Mouse (Mus musculus): ENCODE data around the gene Nuf2. TPM values are rescaled to one million over a fixed set of nuclear protein-coding genes. Genes with fewer than 3 reads are reported as not detected.
"Not testable (repeated sequence)": the region's sequence is repeated elsewhere in the genome, so short reads cannot be mapped to it uniquely, and the experiment has no call there.

Nuf2 gene
- polyA plus RNA-seq, 1 experiment from 2014 or later, result 44.1 TPM

GRCm38 (mm10) chr1:169517899-169518517 lies 13.3 kb downstream of the Nuf2 start:
- H3K27me3 ChIP-seq; ATAC-seq (replicated peaks; ENCODE audit: insufficient number of reproducible peaks, insufficient read depth, low FRiP score, low read depth); H3K9me3 ChIP-seq (replicated peaks); H3K4me1 ChIP-seq (replicated peaks); H3K4me2 ChIP-seq; H3K27ac ChIP-seq; H3K9ac ChIP-seq; H3K4me3 ChIP-seq: not testable (repeated sequence)
- 95% methylated on average over 7 of the region's 7 CpGs for WGBS
- H3K36me3 ChIP-seq, result peaks cover 58% of the 10 kb centered on the region

GRCm38 (mm10) chr1:169517376-169517892 lies 13.8 kb downstream of the Nuf2 start:
- no peak overlapping the region for H3K4me2 ChIP-seq
- H3K9ac ChIP-seq, result no peak overlapping the region
- ATAC-seq (replicated peaks; ENCODE audit: insufficient number of reproducible peaks, insufficient read depth, low FRiP score, low read depth), result no peak
- peaks cover 57% of the 10 kb centered on the region for H3K36me3 ChIP-seq
- 95% methylated on average over 8 of the region's 8 CpGs for WGBS
- H3K4me3 ChIP-seq, result no peak overlapping the region
- H3K27ac ChIP-seq, result no peak overlapping the region
- no peaks in the 10 kb centered on the region for H3K9me3 ChIP-seq (replicated peaks)
- no peaks in the 10 kb centered on the region for H3K4me1 ChIP-seq (replicated peaks)
- H3K27me3 ChIP-seq, result no peaks in the 10 kb centered on the region

GRCm38 (mm10) chr1:169506354-169506753 lies 24.9 kb downstream of the Nuf2 start:
- Histone ChIP-seq H3K9me3 (replicated peaks) (no peaks in the 10 kb centered on the region), H3K9ac (no peak overlapping the region), H3K27me3 (no peaks in the 10 kb centered on the region), H3K4me1 (replicated peaks) (no peaks in the 10 kb centered on the region), H3K4me2 (no peak overlapping the region), H3K4me3 (no peak overlapping the region), H3K27ac (no peak overlapping the region), H3K36me3 (peaks cover 76% of the 10 kb centered on the region)
- 87% methylated on average over 6 of the region's 6 CpGs for WGBS
- ATAC-seq (replicated peaks; ENCODE audit: insufficient number of reproducible peaks, insufficient read depth, low FRiP score, low read depth), result no peak

- no peak overlapping the region for H3K4me2 ChIP-seq
- no peaks in the 10 kb centered on the region for H3K27me3 ChIP-seq
- H3K4me3 ChIP-seq, result no peak overlapping the region
- H3K36me3 ChIP-seq, result peaks cover 69% of the 10 kb centered on the region
- no peak for ATAC-seq (replicated peaks; ENCODE audit: insufficient number of reproducible peaks, insufficient read depth, low FRiP score, low read depth)
- WGBS, result 90% methylated on average over 3 of the region's 3 CpGs
- no peaks in the 10 kb centered on the region for H3K4me1 ChIP-seq (replicated peaks)
- H3K9me3 ChIP-seq (replicated peaks), result no peaks in the 10 kb centered on the region
- no peak overlapping the region for H3K27ac ChIP-seq
- H3K9ac ChIP-seq, result no peak overlapping the region
Observed at GRCm38 (mm10) chr1:169502876-169503275, 28.4 kb downstream of the Nuf2 start.

GRCm38 (mm10) chr1:169495621-169496020 lies 35.6 kb downstream of the Nuf2 start:
- no peak overlapping the region for H3K9ac ChIP-seq
- no peaks in the 10 kb centered on the region for H3K9me3 ChIP-seq (replicated peaks)
- no peak for ATAC-seq (replicated peaks; ENCODE audit: insufficient number of reproducible peaks, insufficient read depth, low FRiP score, low read depth)
- no peaks in the 10 kb centered on the region for H3K27me3 ChIP-seq
- no peaks in the 10 kb centered on the region for H3K4me1 ChIP-seq (replicated peaks)
- H3K36me3 ChIP-seq, result peaks cover 27% of the 10 kb centered on the region; the same call in 1 of the 2 replicates
- no peak overlapping the region for H3K4me2 ChIP-seq
- no peak overlapping the region for H3K27ac ChIP-seq
- no peak overlapping the region for H3K4me3 ChIP-seq
- WGBS, result 65% methylated on average over 8 of the region's 8 CpGs

GRCm38 (mm10) chr1:169491561-169491960 lies 39.7 kb downstream of the Nuf2 start:
- 43% methylated on average over 1 of the region's 1 CpGs for WGBS
- Histone ChIP-seq H3K4me2 (no peak overlapping the region), H3K4me1 (replicated peaks) (no peaks in the 10 kb centered on the region), H3K27me3 (no peaks in the 10 kb centered on the region), H3K9ac (no peak overlapping the region), H3K4me3 (no peak overlapping the region), H3K9me3 (replicated peaks) (no peaks in the 10 kb centered on the region), H3K36me3 (peaks cover 9% of the 10 kb centered on the region; the same call in 1 of the 2 replicates), H3K27ac (no peak overlapping the region)
- ATAC-seq (replicated peaks; ENCODE audit: insufficient number of reproducible peaks, insufficient read depth, low FRiP score, low read depth), result no peak

GRCm38 (mm10) chr1:169485408-169485885 lies 45.8 kb downstream of the Nuf2 start:
- 72% methylated on average over 6 of the region's 6 CpGs for WGBS
- Histone ChIP-seq H3K9ac (no peak overlapping the region), H3K4me3 (no peak overlapping the region), H3K4me1 (replicated peaks) (no peaks in the 10 kb centered on the region), H3K4me2 (no peak overlapping the region), H3K27ac (no peak overlapping the region), H3K9me3 (replicated peaks) (no peaks in the 10 kb centered on the region), H3K27me3 (no peaks in the 10 kb centered on the region), H3K36me3 (no peaks in the 10 kb centered on the region)
- ATAC-seq (replicated peaks; ENCODE audit: insufficient number of reproducible peaks, insufficient read depth, low FRiP score, low read depth), result no peak

GRCm38 (mm10) chr1:169484565-169484964 lies 46.7 kb downstream of the Nuf2 start:
- H3K9ac ChIP-seq, result no peak overlapping the region
- H3K36me3 ChIP-seq, result no peaks in the 10 kb centered on the region
- ATAC-seq (replicated peaks; ENCODE audit: insufficient number of reproducible peaks, insufficient read depth, low FRiP score, low read depth), result no peak
- H3K27ac ChIP-seq, result no peak overlapping the region
- no peaks in the 10 kb centered on the region for H3K4me1 ChIP-seq (replicated peaks)
- H3K4me2 ChIP-seq, result no peak overlapping the region
- H3K4me3 ChIP-seq, result no peak overlapping the region
- 64% methylated on average over 4 of the region's 4 CpGs for WGBS
- no peaks in the 10 kb centered on the region for H3K9me3 ChIP-seq (replicated peaks)
- H3K27me3 ChIP-seq, result no peaks in the 10 kb centered on the region

GRCm38 (mm10) chr1:169482596-169483335 lies 48.5 kb downstream of the Nuf2 start:
- no peak overlapping the region for H3K9ac ChIP-seq
- no peak overlapping the region for H3K27ac ChIP-seq
- no peaks in the 10 kb centered on the region for H3K27me3 ChIP-seq
- no peaks in the 10 kb centered on the region for H3K36me3 ChIP-seq
- no peaks in the 10 kb centered on the region for H3K9me3 ChIP-seq (replicated peaks)
- H3K4me3 ChIP-seq, result no peak overlapping the region
- WGBS, result 89% methylated on average over 6 of the region's 6 CpGs
- no peaks in the 10 kb centered on the region for H3K4me1 ChIP-seq (replicated peaks)
- ATAC-seq (replicated peaks; ENCODE audit: insufficient number of reproducible peaks, insufficient read depth, low FRiP score, low read depth), result no peak
- no peak overlapping the region for H3K4me2 ChIP-seq

GRCm38 (mm10) chr1:169471185-169471584 lies 60.1 kb downstream of the Nuf2 start:
- H3K4me2 ChIP-seq, result no peak overlapping the region
- H3K27ac ChIP-seq, result no peak overlapping the region
- no peaks in the 10 kb centered on the region for H3K36me3 ChIP-seq
- WGBS, result 73% methylated on average over 3 of the region's 3 CpGs
- H3K4me1 ChIP-seq (replicated peaks), result no peaks in the 10 kb centered on the region
- H3K27me3 ChIP-seq, result no peaks in the 10 kb centered on the region
- H3K9me3 ChIP-seq (replicated peaks), result no peaks in the 10 kb centered on the region
- H3K4me3 ChIP-seq, result no peak overlapping the region
- H3K9ac ChIP-seq, result no peak overlapping the region
- no peak for ATAC-seq (replicated peaks; ENCODE audit: insufficient number of reproducible peaks, insufficient read depth, low FRiP score, low read depth)

- no peaks in the 10 kb centered on the region for H3K4me1 ChIP-seq (replicated peaks)
- H3K27ac ChIP-seq, result no peak overlapping the region
- no peaks in the 10 kb centered on the region for H3K27me3 ChIP-seq
- no peak for ATAC-seq (replicated peaks; ENCODE audit: insufficient number of reproducible peaks, insufficient read depth, low FRiP score, low read depth)
- H3K36me3 ChIP-seq, result no peaks in the 10 kb centered on the region
- H3K9ac ChIP-seq, result no peak overlapping the region
- no peaks in the 10 kb centered on the region for H3K9me3 ChIP-seq (replicated peaks)
- no peak overlapping the region for H3K4me2 ChIP-seq
- no peak overlapping the region for H3K4me3 ChIP-seq
- WGBS, result 73% methylated on average over 5 of the region's 5 CpGs
Observed at GRCm38 (mm10) chr1:169467791-169468190, 63.5 kb downstream of the Nuf2 start.
